Mouse (Mus musculus) urinary bladder, postnatal 36 days (tissue): ENCODE data around the gene Rdh13.
A peak's percentile ranks its signal among the peaks of the same experiment; 100 is the strongest.

Experiments used
- DNase-seq, 2 experiments: peaks; one replicate each; pipeline ENCODE4 v3.0.0; 2022; ENCODE audit warnings: low spot score in 2 of 2, mixed read lengths in 1 of 2

The Rdh13 gene

DNA sequence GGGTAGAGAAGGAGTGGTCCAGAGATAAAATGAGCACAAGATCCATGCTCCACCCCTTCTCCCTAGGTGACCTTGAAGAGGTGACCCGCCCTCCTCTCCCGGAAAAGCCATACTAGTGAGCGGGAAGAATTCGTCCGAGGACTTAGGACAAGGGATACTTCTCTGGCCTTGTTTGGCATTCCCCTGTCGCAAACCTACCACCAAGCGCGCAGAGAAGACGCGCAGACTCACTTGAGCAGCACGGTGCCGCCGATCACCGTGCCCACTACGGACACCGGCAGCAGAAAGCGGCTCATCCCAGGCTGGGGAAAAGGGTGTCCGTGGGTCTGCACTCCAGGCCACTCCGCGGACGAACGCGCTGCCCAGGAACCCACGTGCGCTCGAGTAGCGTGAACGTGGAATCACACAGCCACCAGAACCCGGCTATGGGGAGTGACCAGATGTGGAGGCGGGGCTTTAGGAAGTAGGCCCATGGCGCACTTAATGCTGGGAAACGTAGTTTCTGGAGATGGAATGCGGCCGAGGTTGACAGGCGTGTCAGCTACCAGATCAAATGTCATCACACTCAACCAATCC, at the start of gene Rdh13:
Gene Rdh13, minus strand, starts transcription at position 434 of the 576 bp plus-strand sequence.
- DNase-seq, result peak; percentile 83 to 90

DNA sequence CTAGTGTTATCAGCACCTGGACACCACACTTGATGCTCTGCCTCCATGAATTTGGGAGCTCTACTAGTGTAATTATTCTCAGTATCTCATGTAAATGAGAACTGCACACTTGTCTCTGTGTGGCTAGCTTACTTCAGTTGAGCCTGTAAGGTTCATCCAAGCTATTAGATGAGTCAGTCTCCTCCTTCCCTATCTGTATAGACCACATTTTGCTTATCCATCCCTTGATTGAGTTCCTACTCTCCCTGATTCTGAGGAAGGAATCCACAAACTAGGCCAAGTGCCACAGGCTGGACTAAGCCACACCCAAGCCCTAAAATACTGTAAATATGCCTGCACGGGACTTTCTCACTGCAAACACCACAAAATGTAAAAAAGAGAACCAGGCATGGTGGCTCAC, 48.5 kb upstream of the Rdh13 start:
- DNase-seq, result no peak

DNA sequence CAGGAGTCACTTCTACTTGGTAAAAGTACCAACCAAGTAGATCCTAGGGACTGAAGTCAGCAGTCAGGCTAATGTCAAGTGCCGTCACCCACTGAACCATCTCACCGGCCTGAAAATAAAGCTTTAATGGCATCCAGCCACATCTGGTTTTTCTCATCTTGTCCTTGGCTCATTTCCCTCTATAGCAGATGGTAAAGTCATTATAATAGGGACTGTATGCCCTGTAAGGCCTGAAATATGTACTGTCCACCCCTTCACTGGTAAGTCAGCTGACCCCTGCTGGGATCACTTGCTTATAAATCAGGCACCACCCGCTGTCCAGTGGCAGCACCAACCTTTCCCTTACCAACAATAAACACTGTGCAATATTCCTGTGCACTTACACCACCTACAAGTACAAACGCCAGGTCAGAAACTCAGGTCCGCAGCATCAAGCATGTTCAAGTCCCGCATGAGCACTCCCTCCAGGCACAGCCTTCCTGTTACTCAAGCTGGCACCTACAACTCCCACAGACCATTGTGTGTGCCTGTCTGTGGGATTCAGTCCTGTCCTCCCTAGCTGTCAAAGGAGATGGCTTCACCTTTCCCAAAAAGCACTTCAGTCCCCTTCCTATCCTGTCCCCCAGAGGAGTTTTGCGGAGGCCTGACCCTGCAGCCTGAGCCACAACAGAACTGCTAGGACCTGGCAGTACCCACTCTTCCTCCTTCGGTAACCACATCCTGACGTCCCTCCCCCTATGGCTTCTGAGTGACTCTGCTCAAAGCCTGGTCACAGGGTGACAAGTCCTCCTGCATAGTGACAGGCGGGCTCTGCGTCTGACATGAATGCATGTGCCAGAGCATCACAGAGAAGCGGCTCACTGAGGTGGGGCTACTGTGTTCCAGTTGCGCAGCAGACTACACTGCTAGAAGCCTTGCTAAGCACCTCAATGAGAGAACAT, 47.1 kb upstream of the Rdh13 start:
- DNase-seq, result no peak

DNA sequence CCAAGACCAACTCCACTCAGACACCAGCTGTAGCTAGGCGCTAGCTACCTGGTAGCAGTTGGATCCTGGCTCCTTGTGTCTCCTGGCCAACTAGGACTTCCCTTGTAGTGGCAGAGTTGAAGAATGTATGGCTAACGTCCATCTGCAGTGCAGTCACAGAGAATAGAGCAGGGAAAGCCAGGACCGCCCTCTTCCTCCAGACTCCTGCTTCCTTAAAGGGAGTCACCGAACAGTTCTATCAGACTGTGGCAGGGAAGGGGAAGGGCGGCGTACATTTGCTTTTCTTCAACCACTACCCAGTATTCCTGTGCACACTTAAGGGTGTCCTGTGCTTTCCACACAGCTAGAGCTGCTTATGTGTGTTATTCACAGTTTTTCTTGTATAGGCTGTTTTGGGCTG, 45.9 kb upstream of the Rdh13 start:
- DNase-seq, result no peak

DNA sequence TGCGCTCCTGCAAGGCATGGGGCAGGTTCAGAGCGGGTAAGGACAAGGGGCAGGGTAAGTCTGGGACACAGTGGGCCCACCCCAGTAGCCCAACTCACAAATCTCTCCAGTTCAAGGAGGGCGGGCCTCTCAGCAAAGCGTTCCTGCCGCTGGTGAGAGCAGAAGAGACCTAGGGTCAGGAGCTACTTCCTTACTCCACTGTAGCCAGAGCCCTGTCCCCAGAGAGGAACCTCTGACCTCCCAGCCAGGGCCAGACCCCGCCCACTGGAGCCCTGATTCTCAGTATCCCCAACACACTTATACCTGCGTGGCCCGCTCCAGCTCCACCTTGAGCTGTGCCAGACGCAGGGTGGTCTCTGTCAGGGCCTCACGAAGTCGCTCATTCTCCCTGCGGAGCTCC, 36.8 kb upstream of the Rdh13 start:
- DNase-seq, result no peak

DNA sequence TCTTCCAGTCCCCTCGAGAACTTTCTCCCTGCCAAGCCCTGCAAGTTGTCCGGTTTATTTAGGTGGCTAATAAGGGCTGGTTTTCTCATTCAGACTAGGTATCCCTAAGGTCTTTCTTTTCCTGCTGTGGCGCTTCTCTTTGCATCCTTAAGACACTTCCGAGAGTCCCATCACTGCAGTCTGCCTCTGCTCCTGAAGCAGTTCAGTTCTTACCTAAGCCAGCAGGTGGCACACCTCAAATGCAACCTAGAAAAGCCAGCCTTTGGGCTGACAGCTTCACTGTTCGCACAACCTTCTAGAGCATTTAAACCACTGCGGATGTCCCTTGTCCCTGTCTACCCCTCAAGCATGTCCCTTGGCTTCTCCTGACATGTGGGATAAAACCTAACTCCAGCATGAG, 34.2 kb upstream of the Rdh13 start:
- DNase-seq, result no peak

DNA sequence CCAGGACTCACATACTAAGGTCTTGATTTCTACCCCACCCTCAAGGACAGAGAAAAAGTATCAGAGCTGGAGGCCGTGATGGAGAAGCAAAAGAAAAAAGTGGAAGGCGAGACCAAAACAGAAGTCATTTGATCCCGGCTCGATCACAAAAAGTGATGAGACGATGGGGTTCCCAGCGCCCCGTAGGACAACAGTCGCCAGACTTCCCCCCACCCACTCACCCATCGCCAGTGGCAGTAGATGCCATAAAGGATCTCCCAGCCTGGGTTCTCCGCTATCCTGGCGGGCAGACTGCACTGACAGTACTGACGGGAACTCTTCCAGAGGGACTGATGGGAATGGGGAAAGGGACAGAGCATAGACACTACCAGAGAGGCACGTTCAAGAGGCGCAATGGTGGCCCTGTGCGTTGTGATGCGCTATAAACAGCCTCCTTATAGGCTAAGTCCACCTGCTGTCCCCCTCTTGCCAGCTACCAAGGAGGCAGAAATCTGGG, 33.4 kb upstream of the Rdh13 start:
- no peak for DNase-seq

DNA sequence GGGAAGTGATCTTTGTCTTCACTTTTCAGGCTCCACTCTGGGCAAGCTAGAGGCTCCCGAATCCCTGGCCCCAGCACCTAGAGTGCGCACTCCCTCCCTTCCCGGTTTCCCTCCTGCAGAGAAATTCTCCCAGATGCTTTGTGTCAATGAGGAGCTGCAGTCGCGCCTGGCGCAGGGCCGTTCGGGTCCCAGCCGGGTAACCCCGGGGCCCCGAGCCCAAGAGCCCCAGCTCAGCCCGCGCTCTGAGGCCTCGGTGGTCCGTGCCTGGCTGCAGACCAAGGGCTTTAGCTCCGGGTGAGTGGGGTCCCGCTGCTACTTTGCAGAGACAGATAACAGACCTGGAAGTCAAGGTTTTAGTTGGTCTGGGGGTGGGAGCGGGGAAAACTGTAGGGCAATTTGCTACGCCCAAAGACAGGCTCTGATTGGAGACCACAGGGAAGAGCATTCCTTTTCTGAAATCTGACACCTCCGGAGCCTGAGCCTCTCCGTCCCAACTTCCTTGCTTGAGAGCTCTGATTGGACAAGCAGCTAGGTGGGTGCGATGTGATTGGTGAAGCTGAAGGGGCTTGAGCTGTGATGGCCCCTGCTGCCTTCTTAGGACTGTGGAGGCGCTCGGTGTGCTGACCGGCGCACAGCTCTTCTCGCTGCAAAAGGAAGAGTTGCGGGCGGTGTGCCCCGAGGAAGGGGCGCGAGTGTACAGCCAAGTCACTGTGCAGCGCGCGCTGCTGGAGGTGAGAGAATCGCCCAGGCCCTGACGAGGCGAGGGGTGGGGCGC, 32.8 kb upstream of the Rdh13 start:
- DNase-seq, result peak; percentile 63 to 75

DNA sequence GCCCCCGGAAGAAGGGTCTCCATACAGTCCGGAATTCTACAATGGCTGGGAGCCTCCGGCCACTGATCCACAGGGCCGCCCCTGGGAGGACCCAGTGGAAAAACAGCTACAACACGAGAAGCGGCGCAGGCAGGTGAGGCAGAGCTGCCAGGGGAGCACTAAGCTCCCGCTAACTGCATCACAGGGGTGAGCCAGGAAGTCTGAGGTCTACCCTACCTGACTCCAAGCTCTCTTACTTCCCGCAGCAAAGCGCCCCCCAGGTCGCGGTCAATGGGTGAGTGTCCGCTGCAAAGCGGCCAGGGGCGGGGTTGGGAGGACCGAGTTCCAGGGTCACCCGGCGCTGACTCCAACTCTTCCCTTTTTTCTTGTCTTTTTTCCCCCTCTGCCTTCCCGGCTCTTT, 28.5 kb upstream of the Rdh13 start:
- no peak for DNase-seq

DNA sequence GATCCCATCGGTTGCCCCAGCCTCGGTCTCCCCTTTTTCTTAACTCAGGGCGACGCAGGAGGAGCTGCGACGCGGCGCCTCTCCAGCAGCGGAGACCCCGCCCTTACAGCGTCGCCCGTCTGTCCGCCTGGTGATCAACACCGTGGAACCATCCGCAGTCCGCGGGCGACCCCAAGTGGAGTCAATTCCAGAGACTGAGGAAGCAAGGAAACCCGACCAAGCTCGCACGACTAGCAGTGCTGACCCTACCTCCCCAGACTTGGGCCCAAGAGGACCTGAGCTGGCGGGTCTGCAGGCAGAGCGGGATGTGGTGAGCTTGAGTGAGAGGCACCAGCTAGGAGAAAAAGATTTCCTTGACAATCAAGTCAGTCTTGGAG, 25.7 kb upstream of the Rdh13 start:
- peak; percentile 84 to 86 for DNase-seq

DNA sequence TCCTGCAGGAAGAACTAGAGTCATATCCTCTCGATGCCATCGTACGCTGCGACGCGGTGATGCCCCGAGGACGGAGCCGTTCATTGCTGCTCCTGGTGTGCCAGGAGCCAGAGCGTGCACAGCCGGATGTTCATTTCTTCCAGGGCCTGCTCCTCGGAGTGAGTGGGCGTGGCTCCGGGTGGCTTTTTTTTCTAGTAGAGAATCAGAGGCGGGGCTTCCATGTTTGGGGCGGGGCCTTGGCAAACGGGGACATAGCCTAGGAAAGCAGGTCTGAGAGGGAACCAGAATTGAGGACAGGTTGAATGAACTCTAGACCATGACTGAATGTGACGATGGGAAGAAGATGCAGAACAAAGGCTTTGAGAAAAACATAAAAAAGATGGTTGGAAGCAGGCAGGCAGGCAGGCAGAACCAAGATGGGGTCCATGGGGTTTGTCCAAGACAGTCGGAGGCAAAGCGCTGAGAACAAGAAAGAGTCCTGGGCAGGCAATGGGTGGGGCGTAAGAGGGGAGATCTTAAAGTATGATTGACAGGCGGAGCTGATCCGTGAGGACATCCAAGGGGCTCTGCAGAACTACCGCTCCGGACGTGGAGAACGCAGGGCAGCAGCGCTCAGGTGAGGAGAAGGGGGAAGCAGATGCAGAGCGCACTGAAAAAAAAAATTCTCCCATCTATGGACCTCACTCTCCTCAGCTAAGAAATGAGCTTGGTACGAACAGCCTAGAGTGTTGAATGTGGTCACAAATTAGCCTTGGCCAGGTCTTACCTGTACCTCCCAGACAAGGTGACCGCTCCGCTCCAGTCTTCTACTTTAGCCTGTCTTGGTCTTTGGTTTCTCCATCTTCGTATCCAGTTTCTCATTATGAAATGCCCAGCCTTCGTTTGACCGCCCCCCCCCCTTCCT, 25.1 kb upstream of the Rdh13 start:
- peak; percentile 67 to 72 for DNase-seq

DNA sequence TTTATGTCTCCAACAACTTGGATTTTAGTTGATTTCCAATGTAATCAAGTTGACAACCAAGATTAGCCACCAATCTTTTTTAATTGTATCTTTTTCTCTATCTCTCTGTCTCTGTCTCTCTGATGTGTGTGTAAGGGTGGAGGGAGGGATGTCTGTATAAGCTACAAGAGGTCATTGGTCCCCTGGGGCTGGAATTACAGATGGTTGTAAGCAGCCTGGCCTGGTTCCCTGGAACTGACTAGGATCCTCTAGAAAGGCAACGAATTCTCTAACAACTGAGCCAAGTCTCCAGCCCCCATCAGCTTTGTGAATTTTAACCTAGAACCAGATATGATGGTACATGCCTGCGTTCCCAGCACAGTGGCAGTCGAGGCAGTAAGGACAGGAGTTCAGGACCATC, 22.4 kb upstream of the Rdh13 start:
- no peak for DNase-seq

DNA sequence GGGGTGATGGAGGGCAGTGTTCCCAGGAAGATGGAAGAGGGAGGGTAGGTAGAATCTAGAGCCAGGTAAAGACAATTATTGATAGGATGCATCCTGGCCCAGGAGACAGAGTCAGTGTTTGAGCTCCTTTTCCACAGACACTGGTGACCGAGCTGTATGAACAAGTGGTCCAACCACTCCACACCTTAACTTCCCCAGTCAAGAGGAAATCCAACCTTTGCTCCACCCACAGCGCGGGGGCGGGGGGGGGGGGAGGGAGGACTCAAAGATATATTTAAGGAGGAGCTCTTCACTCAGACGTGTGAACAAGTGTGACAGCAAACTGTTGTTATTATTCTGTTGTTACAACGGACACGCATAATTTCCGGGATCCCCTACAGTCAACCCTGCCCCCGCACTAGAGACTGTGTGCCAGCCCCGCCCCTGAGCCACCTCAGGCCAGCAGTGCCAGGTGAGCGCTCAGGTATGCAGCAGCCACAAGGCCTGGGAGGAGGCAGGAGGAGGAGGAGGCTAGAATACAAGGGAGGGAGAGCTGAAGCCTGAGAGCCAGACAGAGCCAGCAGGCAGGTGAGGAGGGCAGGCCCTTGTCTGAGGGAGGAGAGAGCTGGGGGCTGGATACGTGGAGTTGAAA, 18.9 kb upstream of the Rdh13 start:
- DNase-seq, result peak; percentile 60 to 73

DNA sequence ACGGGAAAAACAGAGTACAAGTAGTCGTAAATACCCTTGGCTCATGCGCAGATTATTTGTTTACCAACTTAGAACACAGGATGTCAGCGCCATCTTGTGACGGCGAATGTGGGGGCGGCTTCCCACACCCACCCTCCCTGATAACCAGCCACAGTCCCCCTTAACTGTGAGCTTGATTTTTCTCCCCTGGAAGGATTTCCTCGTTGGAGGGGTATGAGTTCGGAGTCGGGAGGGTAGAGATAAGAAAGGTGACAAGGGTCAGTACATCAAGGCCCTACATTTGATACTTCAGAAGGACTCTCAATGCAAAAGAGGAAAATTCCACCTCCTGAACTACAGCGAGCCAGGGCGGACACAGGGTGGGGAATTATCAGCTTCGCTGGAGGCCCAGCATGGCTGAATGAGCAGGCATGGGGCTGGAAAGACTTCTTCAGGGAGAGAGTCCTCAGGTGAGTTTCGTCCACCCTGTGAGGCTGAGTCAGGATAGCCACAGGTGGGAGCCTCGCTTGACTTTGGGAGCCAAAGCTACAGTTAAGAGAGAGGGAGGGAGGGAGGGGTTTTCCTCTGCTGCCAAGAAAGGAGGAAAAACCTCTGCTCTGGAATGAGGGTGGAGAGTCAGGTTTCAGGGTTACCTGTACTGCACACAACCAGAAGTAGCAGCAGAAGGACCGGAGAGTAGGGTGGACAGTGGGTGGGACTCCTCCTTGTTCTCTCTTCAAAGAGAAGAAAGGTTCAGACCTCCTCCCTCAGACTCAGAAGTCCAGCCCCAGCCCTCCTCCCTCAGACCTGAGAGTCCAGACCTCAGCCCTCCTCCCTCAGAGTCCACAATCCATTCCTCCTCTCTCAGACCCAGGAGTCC, 15.4 kb upstream of the Rdh13 start, which contains the start of gene Eps8l1:
Gene Eps8l1, plus strand, starts transcription at position 99 of the 859 bp plus-strand sequence.
- DNase-seq, result no peak

DNA sequence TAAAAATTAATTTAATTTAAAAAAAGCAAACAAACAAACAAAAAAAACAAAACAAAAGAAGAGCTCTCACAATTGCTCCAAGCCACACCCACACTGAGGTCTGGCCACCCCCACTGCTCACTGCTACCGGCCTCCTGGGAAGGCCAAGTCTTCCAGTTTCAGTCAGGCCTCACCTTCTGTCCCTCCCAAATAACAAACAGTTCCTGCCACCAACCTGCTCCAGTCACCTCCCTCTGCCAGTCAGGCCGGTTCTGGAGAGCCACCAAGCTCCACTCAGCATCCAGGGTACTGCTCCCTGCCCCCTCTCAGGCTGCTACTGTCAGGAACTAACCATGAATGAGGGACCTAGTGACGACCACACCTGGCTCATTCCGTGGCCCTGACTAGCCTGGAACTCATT, 7.2 kb upstream of the Rdh13 start:
- DNase-seq, result peak; percentile 62 to 69

DNA sequence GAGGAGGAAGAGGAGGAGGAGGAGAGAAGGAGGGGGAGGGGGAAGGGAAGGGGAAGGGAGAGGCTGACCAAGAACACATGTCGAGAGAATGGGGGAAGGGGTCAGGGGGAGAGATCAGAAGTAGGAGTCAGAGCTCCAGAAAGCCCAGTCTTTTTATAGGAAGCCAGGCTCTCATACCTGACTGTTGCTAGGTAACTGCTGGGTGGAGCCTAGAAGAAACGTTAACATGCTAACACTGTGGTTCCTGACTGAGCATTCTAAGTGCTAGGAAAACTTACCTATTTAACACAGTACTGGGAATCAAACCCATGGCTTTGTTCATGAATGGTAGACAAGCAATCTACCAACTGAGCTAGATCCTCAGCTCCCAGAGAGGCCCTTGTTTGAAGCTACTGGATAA, 3.8 kb upstream of the Rdh13 start:
- DNase-seq, result no peak

DNA sequence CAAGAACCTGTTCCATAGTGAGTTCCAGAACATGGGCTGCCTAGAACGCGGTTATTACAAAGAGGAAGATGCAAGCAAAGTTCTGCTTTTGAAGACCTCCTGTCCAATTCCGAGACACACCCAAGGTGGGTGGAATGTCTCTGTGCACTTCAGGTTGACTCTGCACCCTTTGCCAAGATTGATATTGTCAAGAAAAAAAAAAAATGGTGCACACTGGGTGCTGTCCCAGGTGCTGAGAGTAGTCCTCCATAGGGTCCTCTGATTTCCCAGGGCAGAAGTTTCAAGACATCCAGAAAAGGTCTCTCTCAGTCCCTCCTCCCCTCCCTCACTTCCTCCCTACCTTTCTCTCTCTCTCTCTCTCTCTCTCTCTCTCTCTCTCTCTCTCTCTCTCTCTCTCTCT, 3.0 kb upstream of the Rdh13 start:
- no peak for DNase-seq

DNA sequence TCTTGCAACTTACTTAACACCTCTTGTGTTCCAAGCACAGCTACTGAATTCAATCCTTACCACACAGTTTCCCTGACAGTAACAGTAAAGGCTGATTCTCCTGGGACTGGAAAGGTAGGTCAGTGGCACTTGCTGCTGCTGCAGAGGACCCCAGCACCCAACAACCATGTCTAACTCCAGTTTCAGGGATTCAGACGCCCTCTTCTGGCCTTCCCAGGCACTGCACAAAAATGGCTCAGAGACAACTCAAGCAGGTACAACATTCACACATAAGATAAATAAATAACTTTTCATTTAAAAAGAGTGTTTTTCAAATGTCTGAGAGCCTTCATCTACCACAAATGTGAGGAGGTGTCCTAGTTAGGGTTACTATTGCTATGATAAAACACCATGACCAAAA, 1.7 kb upstream of the Rdh13 start:
- DNase-seq, result no peak

DNA sequence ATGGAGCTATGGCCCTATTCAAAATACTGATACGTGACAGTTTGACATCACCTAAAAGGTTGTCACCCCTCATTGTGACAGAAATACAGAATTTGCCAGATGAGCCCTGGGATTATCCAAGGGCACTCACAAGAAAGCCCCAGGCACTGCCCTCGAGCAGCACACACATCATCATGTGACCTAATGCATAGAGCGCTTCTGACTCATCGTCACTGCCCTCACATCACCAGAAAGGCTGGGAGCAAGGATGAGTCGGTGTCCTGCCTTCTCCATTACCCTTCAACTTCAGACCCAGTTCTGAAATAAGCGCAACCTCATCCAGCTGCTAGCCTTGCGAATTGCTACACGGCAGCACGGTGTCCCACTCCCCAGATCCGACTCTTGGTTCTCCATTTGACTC, 4.9 kb downstream of the Rdh13 start:
- DNase-seq, result no peak

DNA sequence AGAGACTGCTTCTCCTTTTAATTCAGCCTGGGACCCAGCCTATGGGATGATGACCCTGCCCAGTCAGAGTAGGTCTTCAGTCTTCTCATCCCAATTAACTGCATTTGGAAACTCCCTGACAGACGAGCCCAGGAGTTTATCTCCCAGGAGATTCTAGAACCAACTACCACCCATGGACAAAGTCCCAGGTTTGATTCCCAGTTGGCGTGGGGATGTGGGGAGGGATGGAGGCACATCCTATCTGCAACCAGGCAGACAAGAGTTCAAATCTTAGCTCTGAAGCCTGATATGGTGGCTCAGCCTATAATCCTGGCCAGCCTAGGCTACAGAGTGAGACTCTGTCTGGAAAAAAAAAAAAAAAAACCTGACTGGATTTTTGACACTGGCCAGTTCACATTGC, 7.7 kb downstream of the Rdh13 start:
- no peak for DNase-seq
